Mouse (Mus musculus) C2C12 (cell line): Measurements from ENCODE around the gene Med7. TPM values are rescaled to one million over a fixed set of nuclear protein-coding genes. Genes with fewer than 3 reads are reported as not detected.
A peak's percentile ranks its signal among the peaks of the same experiment; 100 is the strongest.

ENCODE experiments used
- H3K27me3 ChIP-seq: one replicate; pipeline ENCODE4 v1.6.1; 2011; ENCODE audit not compliant: control insufficient read depth, insufficient read depth, insufficient read length
- H3K36me3 ChIP-seq: one replicate; pipeline ENCODE4 v1.6.1; 2011; ENCODE audit not compliant: control insufficient read depth, insufficient read depth
- H3K4me3 ChIP-seq: one replicate; pipeline ENCODE4 v1.5.1; 2011; ENCODE audit warnings: mild to moderate bottlenecking, control low read depth; ENCODE audit not compliant: poor library complexity, insufficient read depth, severe bottlenecking
- H3K79me2 ChIP-seq: one replicate; pipeline ENCODE4 v1.6.1; 2011; ENCODE audit not compliant: control insufficient read depth, insufficient read depth
- H3K79me3 ChIP-seq: one replicate; pipeline ENCODE4 v1.6.1; 2011; ENCODE audit warnings: low read depth, control low read depth
- H3ac ChIP-seq: one replicate; pipeline ENCODE3; 2011; ENCODE audit warnings: low read depth; ENCODE audit not compliant: control insufficient read depth, insufficient read length
- CEBPB ChIP-seq: IDR thresholded peaks from one replicate; pipeline ENCODE4 v1.6.1; 2011; ENCODE audit warnings: low read depth, mild to moderate bottlenecking, control low read depth, moderate library complexity
- CTCF ChIP-seq: IDR thresholded peaks from one replicate; pipeline ENCODE4 v1.5.1; 2011; ENCODE audit not compliant: control insufficient read depth, insufficient read depth, insufficient read length
- FOSL1 ChIP-seq: IDR thresholded peaks from one replicate; pipeline ENCODE4 v1.8.0; 2011; ENCODE audit warnings: mild to moderate bottlenecking, low read length; ENCODE audit not compliant: poor library complexity, insufficient read depth, severe bottlenecking
- MAX ChIP-seq: IDR thresholded peaks from one replicate; pipeline ENCODE4 v1.6.1; 2011; ENCODE audit warnings: mild to moderate bottlenecking, control low read depth
- MYOD1 ChIP-seq: IDR thresholded peaks from one replicate; pipeline ENCODE4 v1.6.1; 2011; ENCODE audit warnings: low read depth; ENCODE audit not compliant: control insufficient read depth, insufficient read length
- MYOG ChIP-seq: IDR thresholded peaks from one replicate; pipeline ENCODE4 v1.6.1; 2011; ENCODE audit not compliant: control insufficient read depth, insufficient read length; ENCODE audit errors: extremely low read depth
- USF1 ChIP-seq: IDR thresholded peaks from one replicate; pipeline ENCODE4 v1.6.1; 2011; ENCODE audit warnings: low read depth, mild to moderate bottlenecking, control low read depth, moderate library complexity
- polyA plus RNA-seq: library from polyadenylated mRNA; unstranded; fragments of >200 nt; fragmentation: generic; extraction: Trizol; gene quantifications from one replicate; pipeline ENCODE4 v1.2.1, GENCODE M21; 2012; ENCODE audit warnings: missing spikeins

Gene Med7
- polyA plus RNA-seq, 1 experiment, result 19.8 TPM

DNA sequence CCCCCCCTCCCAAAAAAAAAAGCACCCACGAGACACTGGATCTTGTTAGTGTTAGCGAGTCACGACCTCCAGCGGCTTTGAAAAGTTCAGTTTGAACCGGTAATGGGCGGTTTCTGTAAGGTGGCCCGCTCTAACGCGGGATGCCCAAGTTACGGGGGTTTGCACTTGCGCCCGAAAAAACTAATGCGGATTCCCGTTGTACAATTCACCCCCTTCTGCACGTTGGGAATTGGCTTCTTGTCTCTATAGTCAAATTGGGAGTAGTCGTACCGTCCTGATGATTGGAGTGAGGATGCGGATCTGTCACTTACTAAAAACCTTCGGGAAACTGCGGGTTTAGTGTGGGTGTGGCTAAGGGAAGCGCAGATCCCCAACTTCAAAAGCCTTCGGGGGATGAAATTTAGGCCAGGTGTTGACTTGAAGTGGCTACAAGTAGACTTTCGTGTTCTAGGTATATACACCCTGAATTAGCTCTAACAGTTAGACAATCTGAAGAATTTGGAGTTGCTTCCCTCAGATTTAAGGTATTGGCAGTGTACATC lies 805 bp downstream of the Med7 start:
- H3K79me3 ChIP-seq, result peaks cover 32% of the 10 kb centered on the region
- H3K27me3 ChIP-seq, result no peaks in the 10 kb centered on the region
- peaks cover 41% of the 10 kb centered on the region for H3K36me3 ChIP-seq
- peak overlapping the region; percentile 100 for H3ac ChIP-seq
- peak overlapping the region; percentile 96 for H3K4me3 ChIP-seq
- TF ChIP-seq CTCF (no peak), MYOD1 (no peak), MAX (no peak), MYOG (no peak), FOSL1 (no peak), USF1 (no peak), CEBPB (no peak)
- H3K79me2 ChIP-seq, result peaks cover 48% of the 10 kb centered on the region

DNA sequence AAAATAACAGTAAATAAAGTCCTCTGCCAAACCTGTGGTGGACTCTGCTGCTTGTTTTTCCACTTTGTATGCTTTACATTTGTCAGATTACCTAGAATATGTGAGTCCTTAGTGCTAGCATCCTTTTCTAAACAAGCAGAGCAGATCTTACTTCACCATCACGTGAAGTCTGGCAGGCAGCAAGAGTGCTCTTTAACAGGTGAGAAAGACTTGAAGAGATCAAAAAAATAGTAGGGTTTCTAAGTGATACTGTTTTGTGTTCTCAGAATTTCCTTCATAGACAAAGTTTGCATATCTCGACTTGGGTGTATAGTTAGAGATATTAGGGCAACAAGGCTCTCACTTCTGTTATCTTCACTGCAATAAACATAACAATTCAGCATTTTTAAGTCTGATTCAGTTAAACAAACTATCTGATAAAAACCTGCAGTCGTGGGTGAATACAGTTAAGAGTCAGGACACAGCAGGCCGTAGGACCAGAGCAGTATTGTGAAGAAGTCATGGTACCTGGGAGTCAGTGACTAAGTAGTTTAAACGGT lies 2.3 kb downstream of the Med7 start:
- H3K4me3 ChIP-seq, result no peak overlapping the region
- no peak overlapping the region for H3ac ChIP-seq
- peaks cover 34% of the 10 kb centered on the region for H3K79me3 ChIP-seq
- peaks cover 60% of the 10 kb centered on the region for H3K79me2 ChIP-seq
- TF ChIP-seq MYOG (no peak), CTCF (no peak), FOSL1 (no peak), MAX (no peak), MYOD1 (no peak), USF1 (no peak), CEBPB (no peak)
- H3K27me3 ChIP-seq, result no peaks in the 10 kb centered on the region
- H3K36me3 ChIP-seq, result peaks cover 53% of the 10 kb centered on the region

DNA sequence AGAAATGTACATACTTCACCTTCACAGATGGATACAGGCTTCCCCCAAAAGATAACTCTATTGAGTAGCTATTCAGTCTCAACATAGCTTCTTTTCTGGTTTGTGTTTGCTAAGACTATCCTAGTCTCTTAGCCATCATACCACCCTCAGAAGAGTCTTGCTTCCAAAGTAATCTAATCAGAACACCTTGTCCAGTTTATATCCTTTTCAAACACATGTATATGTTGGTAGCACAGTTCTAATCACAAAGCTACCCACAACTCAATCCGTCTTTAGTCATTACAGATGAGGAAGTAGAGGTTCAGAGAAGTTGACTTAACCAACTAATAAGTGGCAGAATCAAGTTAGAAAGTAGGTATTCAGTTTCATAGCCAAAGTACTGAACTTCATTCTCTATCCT lies 5.0 kb downstream of the Med7 start:
- TF ChIP-seq FOSL1 (no peak), CTCF (no peak), USF1 (no peak), CEBPB (no peak), MYOD1 (no peak), MYOG (no peak), MAX (no peak)
- Histone ChIP-seq H3K27me3 (no peaks in the 10 kb centered on the region), H3K79me2 (peaks cover 60% of the 10 kb centered on the region), H3K79me3 (peaks cover 34% of the 10 kb centered on the region), H3K4me3 (no peak overlapping the region), H3ac (no peak overlapping the region), H3K36me3 (peaks cover 53% of the 10 kb centered on the region)

DNA sequence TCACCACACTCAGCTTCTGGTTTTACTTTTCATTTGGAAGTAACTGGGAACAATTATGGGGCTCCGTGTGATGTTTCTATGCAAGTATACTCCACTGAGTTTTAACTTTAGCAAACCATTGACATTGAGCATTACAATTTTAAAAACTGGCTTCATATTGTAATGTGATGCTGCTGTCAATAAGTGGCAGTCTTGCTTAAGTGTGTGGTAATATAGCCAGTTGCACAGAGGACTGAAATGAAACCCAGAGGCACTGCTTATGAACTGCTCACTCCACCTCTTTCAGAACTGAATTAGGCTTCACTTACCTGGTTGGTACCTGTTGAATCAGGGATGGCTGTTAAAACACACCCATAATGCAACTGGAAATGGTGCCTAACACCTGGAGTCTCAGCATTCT lies 6.4 kb downstream of the Med7 start:
- no peaks in the 10 kb centered on the region for H3K27me3 ChIP-seq
- no peak overlapping the region for H3K4me3 ChIP-seq
- peaks cover 23% of the 10 kb centered on the region for H3K79me3 ChIP-seq
- peaks cover 47% of the 10 kb centered on the region for H3K79me2 ChIP-seq
- TF ChIP-seq CTCF (no peak), FOSL1 (no peak)
- no peak overlapping the region for H3ac ChIP-seq
- peaks cover 53% of the 10 kb centered on the region for H3K36me3 ChIP-seq

- H3ac ChIP-seq, result no peak overlapping the region
- no peaks in the 10 kb centered on the region for H3K27me3 ChIP-seq
- H3K79me3 ChIP-seq, result peaks cover 15% of the 10 kb centered on the region
- H3K4me3 ChIP-seq, result no peak overlapping the region
- TF ChIP-seq MYOD1 (no peak), CEBPB (no peak), FOSL1 (no peak), MAX (no peak), MYOG (no peak), CTCF (no peak), USF1 (no peak)
- peaks cover 47% of the 10 kb centered on the region for H3K36me3 ChIP-seq
- H3K79me2 ChIP-seq, result peaks cover 39% of the 10 kb centered on the region
Measured at GRCm38 (mm10) chr11:46443979-46444378, 7.3 kb downstream of the Med7 start.

- peaks cover 25% of the 10 kb centered on the region for H3K36me3 ChIP-seq
Measured at GRCm38 (mm10) chr11:46446150-46446549, 9.4 kb downstream of the Med7 start.

More at GRCm38 (mm10) chr11:46446150-46446549, 9.4 kb downstream of the Med7 start:
- peaks cover 18% of the 10 kb centered on the region for H3K79me2 ChIP-seq
- H3K79me3 ChIP-seq, result peaks cover 2% of the 10 kb centered on the region
- no peak overlapping the region for H3K4me3 ChIP-seq
- TF ChIP-seq MAX, result no peak
- no peak for TF ChIP-seq MYOG
- TF ChIP-seq USF1, result no peak
- no peak for TF ChIP-seq MYOD1
- TF ChIP-seq CEBPB, result no peak
- no peak for TF ChIP-seq CTCF
- no peak for TF ChIP-seq FOSL1
- no peak overlapping the region for H3ac ChIP-seq
- H3K27me3 ChIP-seq, result no peaks in the 10 kb centered on the region
